Mouse (Mus musculus) spleen, adult 18-20 months (tissue): ENCODE measurements around the gene Dhps.
"Not testable (repeated sequence)": the region's sequence is repeated elsewhere in the genome, so short reads cannot be mapped to it uniquely, and the experiment has no call there.

Source experiments
- DNase-seq, 2 experiments: peaks; one replicate each; pipeline ENCODE4 v3.0.0; 2022; ENCODE audit warnings: mixed read lengths in 2 of 2

Gene Dhps

GRCm38 (mm10) chr8:85096850-85097249, 25.3 kb downstream of the Dhps start:
- no peak for DNase-seq

GRCm38 (mm10) chr8:85100076-85100665, 28.6 kb downstream of the Dhps start:
- no peak for DNase-seq

DNA sequence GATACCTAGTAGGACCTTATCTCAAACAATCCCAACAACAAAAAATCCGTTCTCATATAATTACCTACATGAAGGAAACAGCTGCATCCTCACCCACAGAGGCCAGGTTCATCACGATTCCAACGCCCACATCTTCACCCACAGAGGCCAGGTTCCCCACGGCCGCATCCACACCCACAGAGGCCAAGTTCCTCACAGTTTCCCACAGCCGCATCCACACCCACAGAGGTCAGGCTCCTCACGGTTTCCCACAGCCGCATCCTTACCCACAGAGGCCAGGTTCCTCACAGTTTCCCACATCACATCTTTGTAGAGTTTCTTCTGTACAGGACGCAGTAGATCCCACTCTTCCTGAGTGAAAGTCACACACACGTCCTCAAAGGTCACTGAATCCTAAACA, 41.7 kb downstream of the Dhps start:
- DNase-seq = no peak

- DNase-seq = no peak
Observed at GRCm38 (mm10) chr8:85115501-85115900, 43.9 kb downstream of the Dhps start.

- DNase-seq = no peak
Observed at GRCm38 (mm10) chr8:85116984-85117383, 45.4 kb downstream of the Dhps start.

GRCm38 (mm10) chr8:85119052-85119981, 47.8 kb downstream of the Dhps start:
- peak; percentile 45 to 70 for DNase-seq

DNA sequence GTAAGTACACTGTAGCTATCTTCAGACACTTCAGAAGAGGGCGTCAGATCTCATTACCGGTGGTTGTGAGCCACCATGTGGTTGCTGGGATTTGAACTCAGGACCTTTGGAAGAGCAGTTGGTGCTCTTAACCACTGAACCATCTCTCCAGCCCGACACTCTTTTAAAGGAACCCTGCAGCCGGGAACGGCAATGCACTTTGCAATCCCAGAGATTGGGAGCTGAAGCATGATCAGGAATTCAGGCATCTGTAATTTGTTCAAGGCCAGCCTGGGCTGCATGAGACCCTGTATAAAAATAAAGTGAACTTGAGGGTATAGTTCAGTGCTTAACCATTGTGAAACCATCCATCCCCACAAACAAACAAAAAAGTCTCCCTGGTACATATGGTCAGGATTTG, 48.7 kb downstream of the Dhps start:
- DNase-seq = not testable (repeated sequence)

GRCm38 (mm10) chr8:85122995-85123394, 51.4 kb downstream of the Dhps start, which contains the start of gene Zfp791:
Gene Zfp791 (minus strand): TSS chr8:85123095.
- DNase-seq = no peak

DNA sequence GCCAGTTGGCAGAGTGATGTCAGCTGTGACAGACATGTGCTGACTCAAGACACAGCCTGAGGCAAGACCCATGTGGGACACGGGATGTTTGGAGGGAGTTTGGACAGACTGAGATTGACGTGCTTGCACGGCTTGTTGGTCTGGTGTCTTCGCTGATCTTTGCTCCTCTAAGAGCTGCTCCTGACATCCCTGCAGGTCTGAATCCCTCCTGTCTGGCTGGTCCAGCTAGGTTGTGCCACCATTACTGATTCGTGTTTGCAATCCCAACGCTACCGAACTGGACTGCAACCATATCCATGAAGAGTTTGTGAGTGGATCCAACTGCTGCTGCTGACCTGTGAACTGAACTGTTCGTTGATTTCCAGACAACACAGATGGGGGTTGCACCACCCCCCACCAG, 52.1 kb downstream of the Dhps start:
- DNase-seq = no peak
